Mouse (Mus musculus) brain, embryonic 18.5 days (tissue): ENCODE results near the gene Sema6d.

Experiments
- DNase-seq: peaks from one replicate; pipeline ENCODE4 v3.0.0-alpha.2; 2012; ENCODE audit warnings: low read depth, low spot score

The Sema6d gene

GRCm38 (mm10) chr2:124612276-124612675, 522.5 kb downstream of the Sema6d start:
- DNase-seq, result no peak

- DNase-seq, result no peak
Observed at GRCm38 (mm10) chr2:124612727-124613510, 523.1 kb downstream of the Sema6d start.

DNA sequence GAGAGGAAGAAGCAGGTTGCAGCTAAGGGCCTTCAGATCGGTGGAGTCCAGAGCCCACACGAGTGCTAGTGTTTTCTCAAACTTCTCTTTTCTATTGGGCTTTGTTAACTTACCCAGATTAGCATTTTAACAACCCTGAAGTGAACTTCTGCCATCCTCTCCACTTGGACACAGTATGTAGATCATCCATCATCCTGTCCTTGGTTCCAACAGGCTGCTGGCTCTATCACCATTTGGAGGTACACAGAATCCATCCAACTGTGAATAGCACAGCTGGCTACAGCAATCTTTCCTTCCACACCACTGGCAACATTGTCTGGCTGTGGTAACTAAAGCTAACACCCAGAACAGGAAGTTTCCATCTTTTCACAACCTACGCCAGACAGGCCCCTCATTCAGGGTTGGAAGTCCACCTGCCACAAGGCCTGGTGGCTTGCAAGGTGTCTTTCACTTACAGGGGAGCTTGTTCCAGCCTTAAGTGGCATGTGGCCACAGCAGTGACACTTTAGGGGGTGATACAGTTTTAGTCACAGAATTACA, 524.0 kb downstream of the Sema6d start:
- no peak for DNase-seq

GRCm38 (mm10) chr2:124616746-124617145, 527.0 kb downstream of the Sema6d start:
- no peak for DNase-seq

DNA sequence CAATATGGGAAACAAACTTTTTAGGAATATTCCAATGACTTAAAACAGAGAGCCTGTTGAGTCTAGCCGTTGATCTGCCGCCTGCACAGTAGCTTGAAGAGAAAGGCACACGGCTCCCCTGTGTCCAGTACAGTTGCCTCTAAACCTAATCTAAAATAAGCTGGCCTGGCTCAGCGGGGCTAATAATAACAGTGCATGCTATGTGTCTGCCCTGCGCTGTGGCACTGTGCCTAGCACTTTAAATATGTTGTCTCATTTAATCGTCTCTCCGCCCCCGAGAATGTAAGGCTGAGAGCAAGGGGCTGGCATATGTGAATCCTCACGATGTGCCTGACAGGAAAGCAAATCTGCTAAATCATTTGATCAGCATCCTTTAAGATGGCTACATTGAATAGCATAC, 527.7 kb downstream of the Sema6d start:
- DNase-seq, result no peak

DNA sequence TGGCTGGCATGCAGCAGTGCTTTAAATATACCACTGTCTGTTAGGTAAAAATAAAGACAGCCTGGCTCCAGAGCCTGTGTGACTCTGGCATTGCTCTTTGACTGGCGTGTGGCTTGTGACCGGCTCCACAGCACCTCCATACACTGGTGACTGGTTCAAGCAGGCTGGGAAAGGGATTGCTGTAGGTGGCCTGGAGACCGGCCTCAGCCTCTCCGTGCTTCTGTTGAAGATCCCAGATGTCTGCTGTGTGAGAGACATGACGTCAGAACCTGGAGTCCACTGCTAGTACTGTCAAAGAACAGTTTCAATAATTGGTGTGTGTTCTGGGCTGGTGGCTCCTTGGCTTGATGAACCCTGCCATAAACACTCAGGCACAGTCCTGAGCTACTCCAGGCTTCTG, 528.3 kb downstream of the Sema6d start:
- no peak for DNase-seq

- DNase-seq, result no peak
Observed at GRCm38 (mm10) chr2:124618526-124619219, 528.9 kb downstream of the Sema6d start.

GRCm38 (mm10) chr2:124620470-124620869, 530.7 kb downstream of the Sema6d start:
- DNase-seq, result no peak

DNA sequence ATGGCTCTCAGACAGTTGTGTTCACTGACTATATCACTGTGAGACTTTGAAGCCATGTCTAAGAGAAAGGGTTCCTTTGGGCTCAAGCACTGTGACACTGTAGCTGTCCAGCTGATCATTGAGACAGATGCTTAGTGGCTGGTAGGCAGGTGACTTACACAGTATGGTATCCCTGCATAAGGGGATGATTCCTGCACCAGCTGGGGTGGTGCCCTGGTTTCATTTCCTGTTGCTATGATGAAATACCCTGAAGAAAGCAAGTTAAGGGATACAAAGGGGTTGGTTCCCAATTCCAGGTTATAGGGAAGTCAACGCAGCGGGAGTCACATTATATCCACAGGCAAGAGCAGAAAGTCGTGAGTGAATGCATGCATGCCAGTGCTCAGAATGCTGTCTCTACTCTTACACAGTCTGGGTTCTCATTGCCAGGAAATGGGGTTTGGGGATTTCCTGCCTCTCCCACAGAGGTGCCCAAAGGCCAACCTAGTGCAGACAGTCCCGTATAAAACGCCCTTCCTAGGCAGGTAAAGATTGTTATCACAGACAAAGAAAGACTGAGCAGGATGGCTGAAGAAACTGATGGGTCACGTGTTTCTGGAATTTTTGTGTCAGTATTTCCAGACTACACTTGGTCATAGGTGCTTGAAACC, 532.3 kb downstream of the Sema6d start:
- DNase-seq, result no peak

DNA sequence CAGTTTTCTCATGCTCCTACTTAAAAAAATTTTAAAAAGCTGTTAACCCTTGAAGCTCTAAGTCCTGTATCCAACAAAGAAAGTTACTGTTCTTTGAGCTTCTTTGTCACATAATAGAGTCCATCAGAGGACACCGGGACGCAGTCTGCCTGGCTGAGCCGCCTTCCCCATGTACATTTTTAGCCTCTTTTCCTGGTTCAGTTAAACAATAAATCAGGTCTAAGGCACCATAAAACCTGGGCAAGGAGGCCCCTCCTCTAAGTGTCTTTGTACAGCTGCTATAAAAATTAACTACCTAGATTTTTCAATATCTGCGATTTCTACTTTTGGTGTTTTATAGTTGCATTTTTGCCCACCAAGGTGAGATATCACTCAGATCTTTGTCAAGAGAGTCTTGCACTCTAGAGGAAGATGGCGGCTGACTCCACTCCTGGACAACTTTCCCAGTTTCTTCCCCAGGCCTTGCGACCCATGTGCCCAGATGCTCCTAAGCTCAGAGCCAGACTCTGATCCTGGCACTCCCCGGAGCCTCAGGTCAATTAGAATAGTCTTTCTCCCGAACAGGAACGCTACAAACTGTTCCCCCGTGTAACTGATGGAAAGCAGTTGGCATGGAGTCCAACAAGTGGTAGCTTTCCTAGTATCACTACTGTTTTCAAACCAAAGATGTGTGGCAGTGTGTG, 534.6 kb downstream of the Sema6d start:
- DNase-seq, result no peak

DNA sequence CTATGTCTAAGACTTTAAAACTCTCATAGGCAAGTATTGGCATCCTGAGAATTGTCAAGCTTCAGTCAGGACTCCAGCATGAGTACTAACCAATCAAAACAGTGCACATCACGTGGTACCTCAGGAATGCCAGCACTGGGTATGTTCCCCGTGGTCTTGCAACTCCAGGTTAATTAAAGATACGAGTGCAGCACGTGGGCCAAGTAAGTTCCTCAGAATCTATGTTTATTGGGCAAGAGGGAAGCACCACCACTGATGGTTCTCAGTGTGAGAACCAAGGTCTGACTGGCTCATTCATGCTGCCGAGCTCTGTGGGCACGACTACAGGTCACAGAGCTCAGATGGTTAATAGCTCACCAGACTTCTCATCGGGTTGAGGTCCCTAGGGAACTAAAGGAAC, 536.7 kb downstream of the Sema6d start:
- DNase-seq, result no peak

DNA sequence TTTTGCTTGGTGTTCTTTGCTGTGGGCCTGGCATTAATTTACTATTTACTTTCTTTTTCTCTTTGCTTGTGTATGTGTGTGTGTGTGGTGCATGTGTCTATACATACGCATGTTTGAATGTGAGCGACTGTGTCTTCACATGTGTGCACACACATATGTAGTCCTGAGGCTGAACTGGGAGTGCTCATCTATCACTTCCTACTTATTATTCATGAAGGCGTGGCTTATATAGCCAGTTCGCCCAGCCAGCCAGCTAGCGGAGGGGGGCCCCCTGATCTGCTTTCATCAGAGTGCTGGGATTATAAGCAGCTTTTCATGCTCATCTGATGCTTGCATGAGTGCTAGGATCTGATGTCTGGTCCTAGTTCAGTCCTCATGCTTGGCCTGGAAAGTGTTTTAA, 537.9 kb downstream of the Sema6d start:
- no peak for DNase-seq

DNA sequence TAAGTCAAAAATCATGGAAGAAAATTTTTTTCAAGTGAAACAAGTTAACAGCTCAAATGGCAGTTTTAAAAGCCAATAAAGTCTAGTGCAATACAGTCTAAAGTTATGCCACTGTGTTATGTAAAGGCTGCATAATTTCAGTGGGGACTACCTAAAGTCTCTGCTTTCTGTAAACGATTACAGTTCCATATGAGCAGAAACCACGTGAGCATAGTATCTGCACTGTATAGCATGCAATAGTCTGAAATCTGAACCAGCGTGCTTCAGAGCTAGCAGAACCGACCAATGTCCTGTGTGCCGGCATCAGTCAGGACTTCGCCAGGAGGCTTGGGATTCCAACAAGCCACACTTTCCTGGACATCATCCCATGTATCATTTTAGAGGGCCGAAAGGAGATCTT, 538.9 kb downstream of the Sema6d start:
- no peak for DNase-seq

GRCm38 (mm10) chr2:124634400-124634998, 544.7 kb downstream of the Sema6d start:
- no peak for DNase-seq

GRCm38 (mm10) chr2:124635271-124635865, 545.6 kb downstream of the Sema6d start:
- DNase-seq, result no peak

- DNase-seq, result no peak
Observed at GRCm38 (mm10) chr2:124637080-124637479, 547.3 kb downstream of the Sema6d start.

- no peak for DNase-seq
Observed at GRCm38 (mm10) chr2:124639221-124639963, 549.6 kb downstream of the Sema6d start.

DNA sequence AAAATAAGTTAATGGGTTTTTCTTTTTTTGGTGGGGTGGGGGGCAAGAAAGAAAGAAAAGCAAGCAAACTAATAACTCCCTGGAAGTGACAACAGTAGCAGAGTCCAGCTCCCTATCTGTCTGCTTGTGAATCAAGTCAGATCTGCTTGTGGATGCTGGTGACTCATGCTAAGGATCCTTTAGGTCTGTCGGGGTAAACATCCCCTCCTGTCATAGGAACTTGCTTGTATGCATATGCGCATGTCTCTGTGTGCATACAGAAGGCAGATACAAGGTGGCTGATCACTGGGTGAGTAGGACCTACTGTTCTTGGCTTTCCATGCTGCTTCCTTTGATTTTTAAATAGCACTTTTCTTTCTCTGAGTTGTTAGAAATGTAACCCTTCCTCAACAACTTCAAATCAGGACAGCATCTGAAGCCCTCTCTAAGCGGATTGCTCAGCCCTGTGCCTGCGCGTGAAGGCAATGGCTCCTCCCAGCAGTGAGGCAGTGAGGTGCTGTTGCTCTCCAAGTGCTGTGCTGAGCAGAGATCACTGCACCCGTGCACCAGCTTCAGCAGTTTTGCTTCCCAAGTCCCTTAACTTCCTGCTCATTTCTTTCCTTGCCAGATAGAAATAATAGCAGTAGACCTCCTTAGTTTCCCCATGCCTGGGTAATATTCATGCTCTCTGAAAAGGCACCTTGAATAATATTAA, 550.9 kb downstream of the Sema6d start:
- DNase-seq, result no peak

- no peak for DNase-seq
Observed at GRCm38 (mm10) chr2:124641194-124641558, 551.4 kb downstream of the Sema6d start.

DNA sequence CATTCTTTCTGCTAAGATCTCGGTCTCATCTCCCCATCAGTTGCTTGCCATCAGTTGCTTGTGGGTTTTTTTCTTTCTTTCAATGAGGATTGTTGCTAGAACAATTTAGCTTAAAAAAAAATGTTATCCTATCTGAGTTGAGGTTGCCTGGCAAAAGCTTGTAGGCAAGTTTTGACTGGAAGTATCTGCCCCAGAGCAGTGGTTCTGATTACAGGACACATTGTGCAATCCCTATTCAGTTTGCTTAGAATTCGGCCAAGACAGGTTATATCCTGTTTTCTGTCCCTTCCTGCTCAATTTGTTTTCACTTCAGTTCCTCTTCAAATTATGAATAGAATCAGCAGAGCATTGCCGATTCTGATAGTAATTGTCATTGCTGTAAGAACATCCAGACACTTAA, 552.4 kb downstream of the Sema6d start:
- DNase-seq, result no peak
